Mouse (Mus musculus) left cerebral cortex, postnatal 25 days (tissue): ENCODE data around the gene Pld5. TPM values are rescaled to one million over a fixed set of nuclear protein-coding genes. Genes with fewer than 3 reads are reported as not detected.

Source experiments
- DNase-seq, 2 experiments: peaks; one replicate each; pipeline ENCODE4 v3.0.0; 2022; ENCODE audit warnings: low spot score in 2 of 2, mixed read lengths in 1 of 2
- intact Hi-C: fragments of 180-260 bp; cut with DNase I; formaldehyde crosslinking; loops from one replicate; pipeline ENCODE4 v1.15.1; 2025
- total RNA-seq, 2 experiments: library from RNA; stranded (reverse); gene quantifications; 2 replicates each; pipeline ENCODE4 v1.2.3; 2021

Pld5 gene
- total RNA-seq, 2 experiments from 2014 or later, result 9.4 to 13.1 TPM

DNA sequence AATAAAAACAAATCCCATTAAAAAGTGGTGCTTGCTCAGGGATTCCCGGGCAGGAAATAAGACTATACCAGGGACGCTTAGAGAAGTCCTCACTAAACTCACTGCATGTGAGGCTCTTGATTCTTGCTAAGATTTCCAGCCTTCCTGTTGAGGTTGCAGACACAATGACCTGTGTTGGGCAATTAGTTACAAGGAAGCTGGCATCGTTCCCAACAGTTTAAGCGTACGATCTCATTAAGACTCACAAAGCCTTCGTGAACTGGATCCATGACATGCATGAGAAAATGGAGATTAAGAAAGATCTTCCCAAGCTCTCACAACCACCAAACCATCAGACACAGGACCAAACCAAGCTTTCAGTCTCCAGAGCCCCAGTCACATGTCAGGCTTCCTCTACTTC is 91.1 kb downstream of the Pld5 start:
- intact Hi-C loops, result no loop called here
- no peak for DNase-seq

DNA sequence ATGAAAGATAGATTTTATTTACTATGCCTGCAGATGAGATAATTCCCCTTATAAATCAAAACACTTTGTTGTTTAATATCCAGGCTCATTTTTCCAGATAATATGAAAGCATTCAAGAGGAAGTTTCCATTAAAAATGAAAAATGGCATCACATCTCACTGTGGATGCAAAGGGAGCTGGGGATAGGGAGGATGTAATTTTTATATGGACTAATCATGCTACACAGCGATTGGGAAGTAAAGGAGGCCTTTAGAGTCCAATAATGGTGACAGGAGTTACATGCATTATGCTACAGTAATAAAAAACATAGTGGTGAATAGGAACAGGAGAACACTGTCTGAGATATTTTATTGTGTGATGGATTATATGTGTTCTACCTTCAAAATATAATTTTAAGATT is 100.1 kb downstream of the Pld5 start:
- intact Hi-C loops, result no loop called here
- no peak for DNase-seq

DNA sequence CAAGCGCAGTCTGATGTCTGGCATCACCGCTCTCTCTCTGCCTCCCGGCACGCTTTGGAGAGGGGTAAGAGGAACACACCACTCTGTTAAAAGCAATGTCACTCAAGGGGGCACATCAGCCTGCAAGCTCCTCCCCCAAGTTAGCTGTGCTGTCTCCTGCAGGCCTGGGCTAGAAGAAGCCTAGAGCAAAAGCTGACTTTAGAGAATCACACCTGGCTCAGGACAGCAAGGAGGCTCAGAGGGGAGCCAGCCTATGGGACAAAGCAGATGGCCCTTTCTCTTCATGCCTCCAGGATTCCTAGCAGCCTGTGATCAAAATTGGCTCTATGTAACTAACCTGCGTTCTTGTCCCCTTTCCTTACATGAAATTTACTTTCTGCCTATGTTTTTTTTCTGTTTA is 107.3 kb downstream of the Pld5 start:
- intact Hi-C loops, result no loop called here
- DNase-seq, result no peak

DNA sequence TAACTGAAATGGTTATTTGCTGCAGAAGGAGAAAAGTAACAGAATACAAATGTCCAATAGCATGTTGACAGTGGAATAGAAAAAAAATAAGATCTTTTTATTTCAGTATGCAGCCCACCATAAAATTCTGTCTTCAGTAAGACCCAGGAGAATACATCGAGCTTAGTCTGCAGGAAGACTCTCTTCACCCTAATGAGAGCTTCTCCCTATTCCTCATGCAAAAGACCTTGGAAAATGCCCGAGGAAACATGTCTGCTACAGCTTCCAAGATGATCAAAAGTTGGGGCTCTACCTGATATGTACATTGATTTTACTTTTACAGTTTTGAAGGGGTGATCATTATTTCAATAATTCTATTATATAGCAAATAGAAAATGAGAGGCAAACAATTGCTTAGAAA is 108.0 kb downstream of the Pld5 start:
- intact Hi-C loops, result no loop called here

DNA sequence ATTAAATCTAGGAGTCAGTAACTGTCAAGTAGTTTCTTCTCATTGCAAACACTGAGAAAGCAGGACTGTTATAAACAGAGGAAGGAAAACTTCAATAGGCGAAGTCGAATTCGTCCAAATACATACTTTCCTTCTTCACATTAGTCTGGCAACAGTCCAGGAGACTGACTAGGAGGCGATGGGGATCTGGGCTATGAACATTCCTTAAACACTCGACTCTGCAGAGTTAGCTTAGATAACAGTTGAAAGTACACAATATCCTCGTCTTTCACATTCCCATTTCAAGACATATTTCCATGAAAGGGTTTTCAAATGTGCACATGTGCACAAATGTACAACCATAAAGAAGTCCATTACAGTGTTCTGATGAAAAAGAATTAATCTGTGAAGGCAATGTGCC is 129.8 kb downstream of the Pld5 start:
- intact Hi-C loops, result no loop called here

More for the DNA sequence above, 108.0 kb downstream of the Pld5 start:
- no peak for DNase-seq

DNA sequence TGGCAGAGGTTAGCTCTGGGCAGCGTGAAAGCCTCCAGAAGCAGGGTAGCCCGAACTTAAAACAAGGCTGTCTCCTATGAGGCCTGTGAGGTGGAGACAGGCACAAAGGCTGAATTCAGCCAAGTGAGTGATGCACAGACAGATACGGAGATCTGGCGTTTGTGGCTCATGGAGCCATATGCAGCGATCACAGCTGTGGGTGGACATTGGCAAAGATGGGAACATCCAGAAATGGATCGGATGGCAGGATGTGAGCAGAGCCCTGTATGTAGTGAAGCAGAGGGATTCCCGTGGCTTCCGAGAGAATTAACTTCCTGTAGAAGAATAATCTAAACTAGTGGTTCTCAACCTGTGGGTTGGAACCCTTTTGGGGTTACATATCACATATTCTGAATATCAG is 140.7 kb downstream of the Pld5 start:
- DNase-seq, result peak in 1 of 2 experiments; percentile 60

More for the DNA sequence above, 129.8 kb downstream of the Pld5 start:
- no peak for DNase-seq

DNA sequence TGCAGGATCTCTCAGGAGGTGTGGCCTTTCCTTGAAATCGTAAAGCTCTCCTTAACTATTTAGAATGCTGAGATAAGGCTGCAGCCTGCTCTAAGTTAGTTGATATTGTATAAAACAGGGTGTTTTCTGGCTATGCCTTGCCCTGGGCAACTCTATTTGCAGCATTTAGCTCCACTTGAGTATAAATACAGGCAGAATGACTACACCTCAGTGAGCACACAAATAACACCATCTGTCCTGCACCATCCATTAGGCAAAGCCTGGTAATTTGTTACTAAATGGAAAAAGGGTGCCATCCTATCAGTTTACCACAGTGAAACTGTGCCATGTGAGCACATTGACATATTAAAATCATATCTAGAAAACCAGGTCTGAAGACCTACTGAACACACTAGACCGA is 149.3 kb downstream of the Pld5 start:
- intact Hi-C loops, result no loop called here
- no peak for DNase-seq

More for the DNA sequence above, 140.7 kb downstream of the Pld5 start:
- intact Hi-C loops, result no loop called here

DNA sequence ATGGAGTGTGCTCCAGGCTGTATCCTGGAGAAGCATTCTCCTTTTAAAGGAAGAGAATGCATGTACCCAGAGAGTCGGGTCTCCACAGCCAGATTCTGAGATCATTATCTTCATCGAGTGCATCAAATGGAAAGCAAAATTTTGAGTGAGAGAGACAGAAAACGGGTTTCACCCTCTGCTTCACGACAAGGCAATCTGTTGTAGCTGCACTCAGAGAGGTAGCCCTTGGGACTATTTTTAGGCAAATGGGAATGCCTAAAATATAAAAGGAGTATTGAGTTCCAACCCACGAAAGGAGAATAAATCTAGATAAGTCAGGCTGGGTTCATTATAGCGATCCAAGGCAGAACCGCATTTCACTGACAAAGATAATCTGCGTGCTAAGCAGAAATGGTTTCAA is 150.7 kb downstream of the Pld5 start:
- intact Hi-C loops, result no loop called here
- no peak for DNase-seq

DNA sequence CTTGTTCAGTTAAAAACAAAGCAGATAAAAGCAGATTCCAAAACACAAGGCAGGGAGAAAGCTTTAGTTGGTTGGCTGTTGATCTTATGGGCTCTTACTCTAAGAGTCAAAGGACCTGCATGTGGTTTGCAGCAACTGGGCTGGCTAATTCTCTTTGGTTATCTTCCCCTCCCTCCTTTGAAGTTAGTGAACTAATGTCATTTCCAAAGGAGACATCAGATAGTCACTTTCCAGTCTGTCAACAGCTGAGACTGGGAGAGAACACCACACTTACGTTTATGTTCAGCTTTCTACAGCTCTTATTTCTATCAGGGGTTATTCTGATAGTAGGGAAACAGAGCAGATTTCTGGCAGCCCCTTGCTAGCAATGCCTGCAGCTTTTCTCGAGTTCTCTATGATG is 151.3 kb downstream of the Pld5 start:
- intact Hi-C loops, result no loop called here
- DNase-seq, result no peak

DNA sequence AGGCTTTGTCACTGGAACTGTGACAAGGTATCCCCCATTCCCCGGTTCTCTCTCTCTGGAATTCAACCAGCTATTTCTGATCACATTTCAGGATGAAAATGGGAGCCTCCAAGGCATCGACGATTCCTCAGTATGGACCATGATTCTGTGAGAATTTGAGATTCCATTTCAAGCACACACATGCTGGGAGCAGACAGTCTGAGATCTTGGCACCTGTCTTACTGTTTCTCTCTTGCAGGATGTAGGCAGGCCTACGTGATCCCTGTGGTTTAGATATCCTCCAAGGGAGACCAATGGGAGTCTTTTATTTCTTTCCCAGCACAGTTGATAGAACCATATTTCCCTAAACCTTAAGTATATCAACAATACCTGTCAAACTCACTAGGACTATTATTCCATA is 159.5 kb downstream of the Pld5 start:
- no peak for DNase-seq
- intact Hi-C loops, result no loop called here

DNA sequence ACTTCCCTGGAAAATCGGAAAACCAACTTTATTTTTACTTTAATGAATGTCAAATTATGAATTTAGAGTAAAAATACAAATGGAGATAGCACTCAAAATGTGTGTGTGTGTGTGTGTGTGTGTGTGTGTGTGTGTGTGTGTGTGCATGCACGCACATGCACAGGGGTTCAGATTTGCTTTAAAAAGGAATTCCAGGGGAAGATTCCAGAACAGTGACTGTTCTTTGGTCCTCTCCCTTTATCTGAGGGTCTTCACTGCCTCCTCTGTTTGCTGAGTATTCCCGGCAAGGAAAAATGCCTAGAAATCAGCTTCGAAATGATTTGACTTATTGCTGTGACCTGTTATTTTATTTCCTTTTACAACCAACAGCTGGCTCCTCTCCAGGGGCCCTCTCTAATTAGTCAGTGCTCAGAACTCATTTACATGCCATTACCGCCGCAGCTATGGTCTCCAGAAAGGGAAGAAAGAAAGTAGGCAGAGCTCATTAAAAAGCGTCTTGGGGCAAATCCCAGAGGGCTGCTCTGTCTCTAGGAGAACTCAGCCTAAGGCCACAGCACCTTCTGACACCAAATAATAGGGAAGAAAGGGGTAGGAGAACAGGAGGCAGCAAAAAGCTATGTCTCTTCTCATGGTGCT is 176.3 kb downstream of the Pld5 start:
- DNase-seq, result peak; percentile 5 to 37
- intact Hi-C loops, result no loop called here

DNA sequence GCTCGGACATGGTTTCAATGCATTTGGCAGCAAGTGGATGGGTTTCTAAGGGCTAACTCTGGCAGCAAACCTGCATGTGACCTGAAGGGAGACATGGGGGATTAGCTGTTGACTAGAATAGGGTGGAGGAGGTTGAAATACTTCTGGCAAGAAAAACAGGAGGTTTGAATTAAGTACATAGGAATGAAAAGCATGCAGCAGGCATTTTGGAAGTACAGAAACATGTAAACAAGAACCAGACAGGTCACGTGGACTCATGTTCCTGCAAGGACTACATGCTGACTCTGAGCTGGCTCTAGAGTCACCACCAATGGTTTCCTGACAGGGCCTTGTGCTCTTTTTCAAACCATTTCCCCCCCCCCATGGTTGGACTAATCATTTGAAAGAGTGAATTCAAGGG is 183.0 kb downstream of the Pld5 start:
- intact Hi-C loops, result no loop called here
- no peak for DNase-seq

DNA sequence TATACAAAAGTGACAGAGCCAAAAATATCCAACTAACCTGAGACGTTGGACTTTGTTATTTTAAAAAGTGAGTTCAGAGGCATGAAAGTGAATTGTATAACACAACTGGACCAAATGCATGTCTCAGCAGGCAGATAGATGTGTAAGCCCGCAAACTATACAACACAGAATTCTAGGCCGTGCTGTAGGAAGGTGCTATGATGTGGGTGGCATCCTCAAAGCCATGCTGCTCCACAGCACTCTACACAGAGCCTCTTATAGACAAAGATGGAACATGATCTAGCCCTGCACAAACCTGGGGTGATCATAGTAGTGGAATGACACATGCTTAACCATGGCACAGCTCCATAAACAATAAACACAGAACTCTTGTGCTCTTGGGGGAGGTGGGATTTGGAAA is 185.7 kb downstream of the Pld5 start:
- peak in 1 of 2 experiments; percentile 79 for DNase-seq
- intact Hi-C loops, result no loop called here

DNA sequence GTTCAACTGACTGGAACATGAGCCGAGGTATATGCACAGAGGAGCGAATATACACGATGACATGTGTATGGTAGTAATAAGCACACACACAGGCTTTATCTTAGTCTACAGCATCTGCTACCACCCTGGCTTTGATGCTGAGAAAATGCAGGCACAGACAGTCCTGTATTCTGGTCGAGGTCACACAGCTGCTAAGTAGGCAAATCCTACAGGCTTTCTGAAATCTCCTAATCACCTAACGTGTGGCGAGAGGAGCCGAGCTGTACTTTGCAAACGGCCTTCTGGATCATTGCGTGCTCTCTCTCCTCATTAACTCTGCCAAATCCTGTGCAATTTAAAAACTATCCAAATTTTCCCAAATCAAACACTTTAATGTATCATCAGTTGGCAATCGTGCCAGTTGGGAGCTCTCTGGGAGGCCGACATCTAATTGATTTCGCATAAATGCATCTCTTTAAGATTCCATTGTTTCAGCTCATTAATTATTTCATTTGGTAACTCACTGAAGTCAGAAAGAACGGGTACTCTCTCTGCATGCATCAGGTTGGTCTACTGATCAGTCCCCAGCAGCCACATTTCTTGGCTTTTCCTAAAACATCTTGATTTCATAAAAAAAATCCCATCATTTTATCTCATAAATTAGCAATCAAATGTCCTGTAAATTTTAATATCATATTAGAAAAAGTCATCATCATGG is 189.0 kb downstream of the Pld5 start:
- no peak for DNase-seq
- intact Hi-C loops, result no loop called here

DNA sequence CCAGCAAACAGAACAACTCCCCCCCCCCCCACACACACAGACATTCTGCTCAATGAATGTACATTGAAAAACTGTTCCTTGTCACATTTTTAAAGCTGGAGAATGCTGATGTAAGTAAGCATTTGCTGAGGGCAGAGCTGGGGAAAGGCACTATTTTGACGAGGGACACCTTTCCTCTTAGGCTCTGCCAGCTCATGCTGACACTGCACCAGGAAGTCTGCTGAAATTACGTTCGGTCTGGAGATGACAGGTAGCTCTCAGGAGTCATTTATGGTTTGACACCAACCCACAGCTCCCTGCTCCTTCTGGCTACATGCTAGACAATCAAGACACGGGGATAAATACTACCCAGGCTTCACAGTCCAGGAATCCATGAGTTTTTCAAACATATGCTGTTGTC is 192.8 kb downstream of the Pld5 start:
- DNase-seq, result peak in 1 of 2 experiments; percentile 35
- intact Hi-C loops, result no loop called here

DNA sequence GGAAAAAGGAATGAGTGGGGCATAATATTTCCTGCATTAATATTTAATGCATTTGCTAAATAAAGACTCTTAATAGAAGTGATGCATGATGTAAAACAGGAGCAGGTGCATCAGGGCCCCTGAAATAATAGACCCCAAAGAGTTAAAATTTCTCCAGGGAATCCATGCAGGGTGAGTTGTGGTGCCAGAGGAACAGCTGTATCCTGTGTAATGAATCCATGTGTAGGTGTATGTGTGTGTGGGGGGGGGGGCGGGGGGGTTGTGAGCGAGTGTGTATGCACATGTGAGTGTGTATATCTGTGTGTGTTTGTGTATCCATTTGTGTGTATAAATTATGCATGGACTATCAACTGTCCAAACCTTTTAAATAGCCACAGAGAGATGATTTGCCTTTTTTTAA is 194.1 kb downstream of the Pld5 start:
- intact Hi-C loops, result no loop called here
- no peak for DNase-seq

DNA sequence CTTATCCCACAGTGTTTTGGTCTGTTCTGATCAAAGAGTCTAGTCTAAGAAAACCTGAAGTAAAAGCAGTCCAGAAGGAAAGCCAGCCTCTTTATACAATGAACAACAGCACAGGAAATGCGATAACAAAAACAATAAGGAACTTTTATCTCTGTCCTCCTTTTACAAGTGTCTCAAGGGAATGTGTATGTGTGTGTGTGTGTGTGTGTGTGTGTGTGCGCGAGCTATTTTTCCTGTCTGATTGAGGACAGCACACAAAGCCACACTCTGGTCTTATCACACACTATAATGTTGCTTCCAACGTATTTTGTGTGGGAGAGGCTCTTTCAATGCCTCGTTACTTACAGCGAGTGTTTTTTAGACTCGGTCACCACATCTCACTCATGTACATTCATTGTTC is 196.7 kb downstream of the Pld5 start:
- DNase-seq, result no peak
- intact Hi-C loops, result no loop called here

DNA sequence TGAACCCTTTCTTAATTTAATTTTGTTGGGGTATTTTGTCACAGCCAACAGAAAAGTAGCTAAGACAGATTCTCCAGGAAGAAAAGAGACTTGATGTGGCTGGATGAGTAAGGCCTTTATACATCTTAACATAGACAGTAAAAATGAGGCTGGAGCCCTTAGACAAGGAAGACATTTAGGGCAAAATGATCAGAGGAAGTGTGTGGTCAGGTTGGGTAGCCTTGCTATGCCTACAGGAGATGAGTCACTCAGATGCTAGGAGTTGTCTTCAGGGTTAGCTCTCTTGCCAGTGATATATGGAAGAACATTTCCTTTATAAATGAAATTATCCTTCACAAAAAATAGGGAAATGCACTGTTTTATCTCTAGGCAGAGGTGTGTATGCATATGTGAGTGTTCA is 198.3 kb downstream of the Pld5 start:
- intact Hi-C loops, result no loop called here
- no peak for DNase-seq

DNA sequence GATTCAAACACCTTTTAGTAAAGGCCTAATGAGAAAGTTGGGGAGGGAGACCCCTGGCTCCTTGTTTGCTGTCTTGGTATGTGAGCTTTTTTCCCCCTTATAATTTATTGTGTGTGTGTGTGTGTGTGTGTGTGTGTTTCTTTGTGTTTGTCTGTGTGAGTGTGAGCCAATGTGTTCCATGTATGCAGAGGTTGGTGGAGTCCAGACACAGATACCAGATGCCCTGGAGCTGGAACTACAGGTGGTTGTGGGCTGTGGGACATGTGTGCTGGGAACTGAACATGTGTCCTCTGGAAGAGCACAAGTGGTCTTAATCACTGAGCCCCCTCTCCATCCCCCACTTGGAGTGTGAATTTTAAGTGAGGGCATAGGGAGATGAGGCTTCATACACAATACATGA is 199.3 kb downstream of the Pld5 start:
- intact Hi-C loops, result no loop called here
- DNase-seq, result no peak

DNA sequence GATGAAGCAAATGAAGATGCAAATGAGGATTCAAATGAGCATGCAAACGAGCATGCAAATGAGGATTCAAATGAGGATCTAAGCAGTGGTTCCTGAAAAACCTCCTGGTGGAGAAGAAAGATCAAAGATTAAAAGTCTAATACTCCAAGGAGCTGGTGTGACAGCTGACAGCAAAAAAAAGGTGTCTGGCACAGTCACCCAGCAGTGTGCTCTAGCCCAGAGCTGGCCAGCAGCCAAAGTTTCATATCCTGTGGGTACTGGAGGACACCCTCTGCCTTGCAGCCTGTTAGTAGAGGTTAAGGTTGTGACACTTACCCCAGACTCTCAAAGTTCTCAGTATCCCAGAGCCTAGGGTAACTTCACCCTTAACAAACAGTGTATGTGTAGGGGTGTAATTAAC is 199.7 kb downstream of the Pld5 start:
- DNase-seq, result peak; percentile 7 to 19
- intact Hi-C loops, result no loop called here

DNA sequence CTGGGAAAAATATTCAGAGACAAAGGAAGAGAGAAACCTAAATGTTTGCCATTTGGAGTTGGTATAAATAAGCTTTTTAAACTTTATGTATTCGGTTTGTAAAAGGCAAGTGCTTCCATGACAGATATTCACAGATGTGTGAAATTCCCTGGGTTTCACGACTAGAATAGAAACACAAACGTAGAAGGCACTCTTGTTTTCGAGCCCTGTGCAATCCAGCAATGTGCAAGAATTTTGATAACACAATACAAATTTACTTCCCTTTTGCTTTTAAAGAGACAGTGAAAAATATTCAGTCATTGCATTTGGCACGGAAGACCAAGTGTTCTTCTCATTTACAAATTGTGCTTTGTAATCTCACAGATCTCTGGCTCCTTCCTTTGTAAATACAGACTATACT is 200.6 kb downstream of the Pld5 start:
- peak in 1 of 2 experiments; percentile 25 for DNase-seq
- intact Hi-C loops, result no loop called here

DNA sequence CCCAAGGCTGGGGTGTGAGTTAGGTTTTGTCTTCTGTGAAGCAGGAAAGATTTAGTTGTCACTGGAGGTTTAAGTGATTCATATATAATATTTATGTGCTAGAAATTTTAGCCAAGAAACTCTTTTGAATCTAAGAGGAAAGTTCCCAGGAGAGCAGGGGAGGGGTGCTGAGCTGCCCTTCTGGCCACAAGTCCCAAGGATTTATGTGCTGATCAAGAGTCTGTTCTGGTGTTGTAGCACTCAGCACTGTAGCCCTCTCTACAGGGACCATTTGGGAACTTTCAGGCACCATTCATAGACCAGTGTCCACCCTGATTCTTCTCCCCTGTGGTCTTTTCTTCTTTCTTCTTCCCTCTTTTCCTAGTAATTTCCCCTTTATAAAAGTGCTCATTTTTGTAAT is 209.8 kb downstream of the Pld5 start:
- intact Hi-C loops, result no loop called here
- DNase-seq, result no peak
